Mouse (Mus musculus) heart, adult 2 months (tissue): ENCODE results near the gene Tns3. TPM values are rescaled to one million over a fixed set of nuclear protein-coding genes. Genes with fewer than 3 reads are reported as not detected.
A peak's percentile ranks its signal among the peaks of the same experiment; 100 is the strongest.

Experiments used
- DNase-seq, 2 experiments: peaks; one replicate each; pipeline ENCODE4 v3.0.0; 2021
- H3K27ac ChIP-seq: fragments of 200-600 bp; 2 replicates; pipeline ENCODE4 v1.8.1; 2022
- H3K27me3 ChIP-seq: fragments of 200-500 bp; 2 replicates; pipeline ENCODE4 v1.6.1; 2012; ENCODE audit warnings: mild to moderate bottlenecking, low read length, inconsistent platforms, mixed read lengths; ENCODE audit not compliant: control insufficient read depth, insufficient read depth
- H3K36me3 ChIP-seq: fragments of 200-500 bp; 2 replicates; pipeline ENCODE4 v1.6.1; 2012; ENCODE audit warnings: low read length, inconsistent platforms; ENCODE audit not compliant: control insufficient read depth, insufficient read depth
- H3K4me1 ChIP-seq: fragments of 200-500 bp; 2 replicates; pipeline ENCODE4 v1.6.1; 2011; ENCODE audit warnings: low read length; ENCODE audit not compliant: control insufficient read depth, insufficient read depth
- H3K4me3 ChIP-seq: fragments of 200-600 bp; 2 replicates; pipeline ENCODE4 v1.8.1; 2022
- H3K79me2 ChIP-seq: fragments of 200-500 bp; replicated peaks from 2 replicates; pipeline ENCODE4 v1.6.1; 2012; ENCODE audit warnings: mild to moderate bottlenecking, inconsistent platforms, low read length, moderate library complexity, mixed read lengths; ENCODE audit not compliant: control insufficient read depth, insufficient read depth
- H3K9ac ChIP-seq: fragments of 200-500 bp; 2 replicates; pipeline ENCODE4 v1.6.1; 2012; ENCODE audit warnings: low read depth, mild to moderate bottlenecking, control low read depth, inconsistent platforms, low read length, mixed read lengths
- CTCF ChIP-seq: fragments of 200-600 bp; IDR thresholded peaks from 2 replicates; pipeline ENCODE4 v1.8.1; 2022; ENCODE audit warnings: antibody characterized with exemption, mild to moderate bottlenecking, moderate library complexity
- EP300 ChIP-seq: fragments of 200-500 bp; IDR thresholded peaks from 2 replicates; pipeline ENCODE4 v1.6.1; 2011; ENCODE audit warnings: low read depth, low read length, control low read depth; ENCODE audit not compliant: insufficient read depth
- POLR2A ChIP-seq: fragments of 200-500 bp; IDR thresholded peaks from 2 replicates; pipeline ENCODE4 v1.6.1; 2011; ENCODE audit warnings: mild to moderate bottlenecking, low read depth, low read length, control low read depth; ENCODE audit not compliant: insufficient read depth
- WGBS: fragments of 180-500 bp; shearing (Covaris S2); methylation state at CpG from one replicate; pipeline ENCODE4 v1.1.7; 2018; 5-methylcytosine and 5-hydroxymethylcytosine counted together
- intact Hi-C: fragments of 180-260 bp; cut with DNase I; formaldehyde crosslinking; loops from one replicate; pipeline ENCODE4 v1.15.1; 2025
- polyA plus RNA-seq: library from polyadenylated mRNA; depleted of rRNA; stranded (reverse); fragments of >200 nt; gene quantifications from 2 replicates; pipeline ENCODE4 v1.2.3, GENCODE M21; 2012
- total RNA-seq, 2 experiments: library from RNA; stranded (reverse); gene quantifications; 2 replicates each; pipeline ENCODE4 v1.2.3; 2021

Tns3 gene
- total and polyA plus RNA-seq, 3 experiments = 14.8 to 23.9 (median 23.1) TPM

- intact Hi-C loops = loop anchor here (10.0 kb wide), 1 partner anchor 218 kb away; no protein-coding TSS in a partner anchor
- H3K9ac ChIP-seq = no peak overlapping the region
These were observed 107.3 kb downstream of the Tns3 start for GRCm38 (mm10) chr11:8557006-8557405.

GRCm38 (mm10) chr11:8551710-8552109 is 112.6 kb downstream of the Tns3 start:
- DNase-seq = no peak
- Histone ChIP-seq H3K4me1 (no peaks in the 10 kb centered on the region), H3K36me3 (no peaks in the 10 kb centered on the region), H3K27ac (no peak overlapping the region), H3K4me3 (no peak overlapping the region), H3K79me2 (no peaks in the 10 kb centered on the region), H3K27me3 (no peaks in the 10 kb centered on the region), H3K9ac (no peak overlapping the region)
- WGBS = 90% methylated on average over 5 of the region's 5 CpGs
- TF ChIP-seq EP300 (no peak), CTCF (no peak), POLR2A (no peak)
- intact Hi-C loops = loop anchor here (10.0 kb wide), 1 partner anchor 223 kb away; no protein-coding TSS in a partner anchor

More at GRCm38 (mm10) chr11:8557006-8557405, 107.3 kb downstream of the Tns3 start:
- H3K79me2 ChIP-seq = no peaks in the 10 kb centered on the region
- H3K36me3 ChIP-seq = no peaks in the 10 kb centered on the region
- no peaks in the 10 kb centered on the region for H3K4me1 ChIP-seq
- 39% methylated on average over 9 of the region's 9 CpGs for WGBS
- no peak overlapping the region for H3K27ac ChIP-seq
- TF ChIP-seq POLR2A (no peak), CTCF (no peak), EP300 (no peak)
- H3K27me3 ChIP-seq = no peaks in the 10 kb centered on the region
- peak; percentile 48 to 49 for DNase-seq
- no peak overlapping the region for H3K4me3 ChIP-seq

DNA sequence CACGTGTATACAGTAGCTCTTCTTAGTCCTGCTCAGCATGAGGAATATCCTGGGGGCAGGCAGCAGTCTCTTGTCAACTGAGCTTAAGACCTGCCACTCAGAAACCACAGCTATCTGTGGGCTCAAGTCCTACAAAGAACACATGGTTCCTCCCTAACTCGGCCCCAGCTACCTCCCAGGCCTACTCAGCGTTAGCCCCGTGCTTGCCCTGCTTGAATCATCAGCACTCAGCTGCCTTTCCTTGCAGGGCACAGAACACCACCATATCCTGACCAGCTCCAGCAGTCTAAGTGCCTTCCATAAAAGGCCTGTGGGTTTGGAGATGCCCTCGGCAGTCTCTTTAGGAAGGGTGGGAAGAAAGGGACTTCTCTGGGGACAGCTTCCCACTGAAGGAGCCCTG is 116.7 kb downstream of the Tns3 start:
- no peaks in the 10 kb centered on the region for H3K36me3 ChIP-seq
- H3K27ac ChIP-seq = no peak overlapping the region
- no peaks in the 10 kb centered on the region for H3K79me2 ChIP-seq
- no peak for TF ChIP-seq CTCF
- TF ChIP-seq POLR2A = no peak
- no peak for TF ChIP-seq EP300
- 69% methylated on average over 5 of the region's 5 CpGs for WGBS
- intact Hi-C loops = no loop called here
- H3K27me3 ChIP-seq = no peaks in the 10 kb centered on the region
- no peak for DNase-seq
- no peak overlapping the region for H3K4me3 ChIP-seq
- no peak overlapping the region for H3K9ac ChIP-seq
- H3K4me1 ChIP-seq = no peaks in the 10 kb centered on the region

GRCm38 (mm10) chr11:8545798-8546197 is 118.5 kb downstream of the Tns3 start:
- intact Hi-C loops = no loop called here
- Histone ChIP-seq H3K36me3 (no peaks in the 10 kb centered on the region), H3K4me1 (no peaks in the 10 kb centered on the region), H3K9ac (no peak overlapping the region), H3K79me2 (no peaks in the 10 kb centered on the region), H3K4me3 (no peak overlapping the region), H3K27me3 (no peaks in the 10 kb centered on the region), H3K27ac (no peak overlapping the region)
- WGBS = 89% methylated on average over 1 of the region's 1 CpGs
- DNase-seq = no peak
- TF ChIP-seq CTCF (peak; percentile 76), POLR2A (no peak), EP300 (0 out of 2 replicates have a peak, but pooled peaks have one; percentile 18)

DNA sequence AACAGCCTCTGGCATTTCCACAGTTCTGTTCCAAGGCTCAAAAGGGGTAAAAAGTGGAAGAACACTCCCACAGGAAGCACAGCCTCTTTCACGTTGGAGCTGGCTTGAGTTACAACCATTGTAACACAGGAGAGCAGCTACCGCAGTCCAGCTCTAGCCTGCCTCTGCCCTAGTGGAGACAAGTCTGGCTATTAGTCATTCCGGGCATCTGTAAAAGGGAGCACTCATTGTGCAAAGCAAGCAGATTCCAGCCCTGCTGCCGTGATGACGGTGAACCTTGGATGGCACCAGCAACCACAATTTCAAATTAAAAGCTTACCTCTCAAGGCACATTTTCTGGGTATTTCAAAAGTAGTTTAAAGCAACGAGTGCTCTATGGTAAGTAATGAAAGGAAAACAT is 120.0 kb downstream of the Tns3 start:
- 56% methylated on average over 6 of the region's 6 CpGs for WGBS
- Histone ChIP-seq H3K27me3 (no peaks in the 10 kb centered on the region), H3K36me3 (no peaks in the 10 kb centered on the region), H3K27ac (no peak overlapping the region), H3K4me3 (no peak overlapping the region), H3K4me1 (no peaks in the 10 kb centered on the region), H3K9ac (no peak overlapping the region), H3K79me2 (no peaks in the 10 kb centered on the region)
- no peak for DNase-seq
- intact Hi-C loops = no loop called here
- no peak for TF ChIP-seq POLR2A
- TF ChIP-seq CTCF = no peak
- TF ChIP-seq EP300 = no peak

GRCm38 (mm10) chr11:8541222-8541815 is 123.0 kb downstream of the Tns3 start:
- Histone ChIP-seq H3K9ac (no peak overlapping the region), H3K4me1 (no peaks in the 10 kb centered on the region), H3K4me3 (no peak overlapping the region), H3K27me3 (no peaks in the 10 kb centered on the region), H3K36me3 (no peaks in the 10 kb centered on the region), H3K27ac (no peak overlapping the region), H3K79me2 (no peaks in the 10 kb centered on the region)
- TF ChIP-seq POLR2A (no peak), CTCF (no peak), EP300 (no peak)
- DNase-seq = no peak
- intact Hi-C loops = no loop called here
- WGBS = 89% methylated on average over 9 of the region's 9 CpGs
